Mouse (Mus musculus): Measurements from ENCODE around the gene Sept11. TPM values are rescaled to one million over a fixed set of nuclear protein-coding genes. Genes with fewer than 3 reads are reported as not detected.

Sept11 gene
- polyA plus RNA-seq, 1 experiment from 2014 or later: 176 TPM

DNA sequence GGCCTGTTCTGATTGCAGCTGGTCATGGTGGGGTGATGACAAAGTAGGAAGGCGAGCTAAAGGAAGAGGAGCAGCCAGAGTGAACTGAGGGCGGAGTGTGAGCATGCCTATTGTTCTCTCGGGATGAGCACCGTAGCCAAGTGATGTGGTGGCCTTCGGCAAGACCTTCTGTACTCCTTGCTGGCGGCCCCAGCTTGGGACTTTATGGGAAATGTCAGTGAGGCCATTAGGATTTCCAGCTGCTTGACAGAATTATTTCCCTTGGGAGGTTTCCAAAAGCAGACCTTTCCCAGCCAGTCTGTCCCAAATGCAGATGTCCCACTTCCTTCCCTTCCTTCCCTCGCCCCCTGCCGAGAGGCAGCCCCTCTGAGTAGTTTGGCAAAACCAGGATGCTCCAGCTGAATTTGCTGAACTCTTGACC is 8.1 kb downstream of the Sept11 start:
- H3K4me3 ChIP-seq (ENCODE audit: low read depth, low read length): no peak overlapping the region
- peak overlapping the region; percentile 69; the same call in 1 of the 2 replicates for H3K27ac ChIP-seq (ENCODE audit: low read length)
- H3K9ac ChIP-seq (replicated peaks; ENCODE audit: low read depth, low read length): no peak overlapping the region
- ATAC-seq (ENCODE audit: insufficient number of reproducible peaks, insufficient read depth, low FRiP score, low read depth): no peak; the same call in 1 of the 2 replicates
- no peaks in the 10 kb centered on the region for H3K9me3 ChIP-seq (ENCODE audit: control insufficient read depth, low read depth, low read length)
- H3K4me2 ChIP-seq (replicated peaks; ENCODE audit: low read depth, low read length): no peak overlapping the region; the same call in 1 of the 2 replicates
- H3K36me3 ChIP-seq (ENCODE audit: control insufficient read depth, insufficient read depth, low read length): no peaks in the 10 kb centered on the region; the same call in none of the 2 replicates
- 37% methylated on average over 8 of the region's 8 CpGs for WGBS
- H3K4me1 ChIP-seq (ENCODE audit: control insufficient read depth, insufficient read depth, low read length): peaks cover 54% of the 10 kb centered on the region
- H3K27me3 ChIP-seq (ENCODE audit: control insufficient read depth, insufficient read depth, low read length): no peaks in the 10 kb centered on the region

DNA sequence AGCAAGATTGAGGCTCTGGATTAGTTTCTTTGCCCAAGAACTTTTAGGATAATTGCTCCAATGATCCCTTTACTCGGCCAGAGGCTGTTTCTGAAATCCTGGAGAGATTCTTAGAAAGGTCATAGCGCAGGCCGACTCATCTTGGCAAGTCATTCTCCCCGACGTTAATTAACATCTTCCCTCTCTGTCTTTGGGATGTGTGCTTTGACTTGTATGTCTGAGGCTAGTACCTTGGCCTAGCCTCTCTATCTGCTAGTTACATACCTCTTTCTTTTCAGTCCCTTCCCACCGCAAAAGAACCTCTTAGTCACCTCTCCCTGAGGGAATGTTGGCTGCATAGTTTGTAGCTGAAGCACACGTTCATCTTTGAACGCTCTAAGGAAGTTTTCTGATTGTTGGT is 10.4 kb downstream of the Sept11 start:
- H3K9me3 ChIP-seq (ENCODE audit: control insufficient read depth, low read depth, low read length): no peaks in the 10 kb centered on the region
- H3K27ac ChIP-seq (ENCODE audit: low read length): no peak overlapping the region
- H3K4me3 ChIP-seq (ENCODE audit: low read depth, low read length): no peak overlapping the region
- H3K4me1 ChIP-seq (ENCODE audit: control insufficient read depth, insufficient read depth, low read length): peaks cover 35% of the 10 kb centered on the region
- WGBS: 71% methylated on average over 8 of the region's 8 CpGs
- H3K4me2 ChIP-seq (replicated peaks; ENCODE audit: low read depth, low read length): no peak overlapping the region
- H3K27me3 ChIP-seq (ENCODE audit: control insufficient read depth, insufficient read depth, low read length): no peaks in the 10 kb centered on the region
- H3K9ac ChIP-seq (replicated peaks; ENCODE audit: low read depth, low read length): no peak overlapping the region
- ATAC-seq (ENCODE audit: insufficient number of reproducible peaks, insufficient read depth, low FRiP score, low read depth): no peak
- H3K36me3 ChIP-seq (ENCODE audit: control insufficient read depth, insufficient read depth, low read length): no peaks in the 10 kb centered on the region; the same call in none of the 2 replicates

DNA sequence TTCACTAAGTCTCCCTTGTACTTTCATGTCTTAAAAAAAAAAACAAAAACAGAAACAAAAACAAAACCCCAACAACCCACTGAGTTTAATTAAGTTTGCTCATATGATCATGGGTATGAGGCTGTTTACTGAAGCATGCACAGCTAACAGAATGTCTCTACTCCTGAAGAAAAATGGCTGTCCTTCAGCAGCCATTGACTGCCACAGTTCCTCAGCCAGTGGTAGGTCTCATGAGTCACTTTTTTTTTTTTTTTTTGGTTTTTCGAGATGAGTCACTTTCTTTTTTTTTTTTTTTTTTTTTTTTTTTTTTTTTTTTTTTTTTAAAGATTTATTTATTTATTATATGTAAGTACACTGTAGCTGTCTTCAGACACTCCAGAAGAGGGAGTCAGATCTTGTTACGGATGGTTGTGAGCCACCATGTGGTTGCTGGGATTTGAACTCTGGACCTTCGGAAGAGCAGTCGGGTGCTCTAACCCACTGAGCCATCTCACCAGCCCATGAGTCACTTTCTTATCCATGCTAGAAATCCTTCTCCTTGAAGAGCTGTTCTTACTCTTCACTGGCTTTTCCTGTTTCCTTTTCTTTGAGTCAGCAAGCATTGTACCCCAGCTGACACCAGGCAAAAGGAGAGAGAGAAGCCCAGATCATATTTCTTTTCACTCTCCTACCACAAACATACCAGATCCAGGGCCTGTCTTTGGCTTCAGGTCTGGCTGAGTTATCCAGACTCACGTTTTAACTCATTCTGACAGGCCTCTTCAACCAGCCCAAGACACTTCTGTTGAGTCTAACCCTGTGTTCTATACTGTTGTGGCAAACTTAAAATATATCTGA is 12.0 kb downstream of the Sept11 start:
- no peaks in the 10 kb centered on the region for H3K9me3 ChIP-seq (ENCODE audit: control insufficient read depth, low read depth, low read length)
- WGBS: 67% methylated on average over 4 of the region's 5 CpGs
- H3K27ac ChIP-seq (ENCODE audit: low read length): no peak overlapping the region
- H3K27me3 ChIP-seq (ENCODE audit: control insufficient read depth, insufficient read depth, low read length): no peaks in the 10 kb centered on the region
- no peak overlapping the region for H3K4me2 ChIP-seq (replicated peaks; ENCODE audit: low read depth, low read length)
- H3K36me3 ChIP-seq (ENCODE audit: control insufficient read depth, insufficient read depth, low read length): no peaks in the 10 kb centered on the region; the same call in none of the 2 replicates
- H3K4me1 ChIP-seq (ENCODE audit: control insufficient read depth, insufficient read depth, low read length): peaks cover 24% of the 10 kb centered on the region
- ATAC-seq (ENCODE audit: insufficient number of reproducible peaks, insufficient read depth, low FRiP score, low read depth): no peak
- no peak overlapping the region for H3K9ac ChIP-seq (replicated peaks; ENCODE audit: low read depth, low read length)
- no peak overlapping the region for H3K4me3 ChIP-seq (ENCODE audit: low read depth, low read length)

DNA sequence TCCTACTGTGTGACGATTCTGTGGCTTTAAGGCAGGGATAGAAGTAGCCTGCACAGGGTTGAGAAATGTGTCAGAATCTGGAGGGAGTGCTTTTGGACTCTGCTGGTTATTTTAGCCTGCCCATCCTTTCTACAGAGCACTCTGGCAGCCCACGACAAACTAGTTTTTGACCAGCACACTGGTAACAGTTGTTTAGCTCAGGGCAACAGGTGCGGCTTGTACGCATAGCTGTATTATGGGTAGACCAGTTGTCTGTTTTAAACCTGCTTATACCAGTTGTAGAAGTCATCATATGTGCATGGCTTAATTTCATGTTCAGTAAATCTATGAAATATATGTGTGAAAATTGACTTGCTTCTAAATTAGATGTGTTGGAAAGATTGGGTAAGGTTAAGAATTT is 12.8 kb downstream of the Sept11 start:
- no peaks in the 10 kb centered on the region; the same call in none of the 2 replicates for H3K36me3 ChIP-seq (ENCODE audit: control insufficient read depth, insufficient read depth, low read length)
- no peak overlapping the region for H3K9ac ChIP-seq (replicated peaks; ENCODE audit: low read depth, low read length)
- H3K4me1 ChIP-seq (ENCODE audit: control insufficient read depth, insufficient read depth, low read length): peaks cover 18% of the 10 kb centered on the region
- no peak overlapping the region for H3K4me2 ChIP-seq (replicated peaks; ENCODE audit: low read depth, low read length)
- no peak overlapping the region for H3K4me3 ChIP-seq (ENCODE audit: low read depth, low read length)
- WGBS: 91% methylated on average over 4 of the region's 4 CpGs
- H3K9me3 ChIP-seq (ENCODE audit: control insufficient read depth, low read depth, low read length): no peaks in the 10 kb centered on the region
- H3K27ac ChIP-seq (ENCODE audit: low read length): no peak overlapping the region
- H3K27me3 ChIP-seq (ENCODE audit: control insufficient read depth, insufficient read depth, low read length): no peaks in the 10 kb centered on the region
- no peak for ATAC-seq (ENCODE audit: insufficient number of reproducible peaks, insufficient read depth, low FRiP score, low read depth)

DNA sequence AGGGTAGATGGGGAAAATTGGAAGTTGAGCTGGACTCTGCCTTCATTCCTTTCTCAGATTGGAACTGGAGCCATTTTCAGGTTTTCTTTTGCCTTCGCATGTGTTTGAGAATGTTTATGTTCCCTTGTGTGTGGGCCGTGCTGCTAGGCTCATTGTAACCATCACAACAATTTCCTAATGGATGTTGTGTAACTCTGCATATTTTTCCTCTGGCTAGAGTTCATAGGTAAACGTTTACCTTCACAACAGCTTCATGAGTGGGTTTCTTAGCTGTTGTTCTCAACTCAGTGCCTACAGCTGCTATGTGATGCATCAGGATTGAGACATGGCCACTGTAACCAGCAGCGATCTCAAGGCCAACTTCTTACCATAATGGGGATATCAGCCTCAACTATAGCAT is 15.5 kb downstream of the Sept11 start:
- Histone ChIP-seq H3K9ac (replicated peaks; ENCODE audit: low read depth, low read length) (no peak overlapping the region), H3K27me3 (ENCODE audit: control insufficient read depth, insufficient read depth, low read length) (no peaks in the 10 kb centered on the region), H3K9me3 (ENCODE audit: control insufficient read depth, low read depth, low read length) (no peaks in the 10 kb centered on the region), H3K27ac (ENCODE audit: low read length) (no peak overlapping the region), H3K4me3 (ENCODE audit: low read depth, low read length) (no peak overlapping the region), H3K4me1 (ENCODE audit: control insufficient read depth, insufficient read depth, low read length) (peaks cover 5% of the 10 kb centered on the region), H3K36me3 (ENCODE audit: control insufficient read depth, insufficient read depth, low read length) (peaks cover 4% of the 10 kb centered on the region), H3K4me2 (replicated peaks; ENCODE audit: low read depth, low read length) (no peak overlapping the region)
- no peak for ATAC-seq (ENCODE audit: insufficient number of reproducible peaks, insufficient read depth, low FRiP score, low read depth)
- WGBS: 72% methylated on average over 4 of the region's 4 CpGs

DNA sequence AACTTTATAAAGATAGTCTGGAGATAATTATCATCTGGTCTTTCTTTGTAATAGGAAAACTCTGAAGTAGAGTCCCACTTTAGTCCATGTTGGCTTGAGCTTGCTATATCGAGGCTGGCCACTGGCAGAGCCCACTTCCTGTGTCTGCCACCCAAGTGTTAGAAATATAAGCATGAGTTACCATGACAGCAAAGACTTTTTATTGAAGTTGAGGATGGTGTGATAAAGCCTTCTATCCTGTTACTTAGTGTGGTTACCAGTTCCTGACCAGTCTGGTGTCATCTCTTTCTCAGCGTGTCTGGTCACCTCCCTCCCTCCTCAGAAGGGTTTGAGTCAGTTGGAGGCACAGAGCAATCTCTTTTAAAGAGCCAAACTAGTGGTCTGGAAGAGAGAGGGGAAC is 16.3 kb downstream of the Sept11 start:
- H3K27ac ChIP-seq (ENCODE audit: low read length): no peak overlapping the region
- H3K9ac ChIP-seq (replicated peaks; ENCODE audit: low read depth, low read length): no peak overlapping the region
- no peak overlapping the region for H3K4me2 ChIP-seq (replicated peaks; ENCODE audit: low read depth, low read length)
- ATAC-seq (ENCODE audit: insufficient number of reproducible peaks, insufficient read depth, low FRiP score, low read depth): no peak
- peaks cover 4% of the 10 kb centered on the region for H3K36me3 ChIP-seq (ENCODE audit: control insufficient read depth, insufficient read depth, low read length)
- no peaks in the 10 kb centered on the region for H3K9me3 ChIP-seq (ENCODE audit: control insufficient read depth, low read depth, low read length)
- no peak overlapping the region for H3K4me3 ChIP-seq (ENCODE audit: low read depth, low read length)
- no peaks in the 10 kb centered on the region for H3K27me3 ChIP-seq (ENCODE audit: control insufficient read depth, insufficient read depth, low read length)
- WGBS: 72% methylated on average over 2 of the region's 2 CpGs
- peaks cover 10% of the 10 kb centered on the region for H3K4me1 ChIP-seq (ENCODE audit: control insufficient read depth, insufficient read depth, low read length)

DNA sequence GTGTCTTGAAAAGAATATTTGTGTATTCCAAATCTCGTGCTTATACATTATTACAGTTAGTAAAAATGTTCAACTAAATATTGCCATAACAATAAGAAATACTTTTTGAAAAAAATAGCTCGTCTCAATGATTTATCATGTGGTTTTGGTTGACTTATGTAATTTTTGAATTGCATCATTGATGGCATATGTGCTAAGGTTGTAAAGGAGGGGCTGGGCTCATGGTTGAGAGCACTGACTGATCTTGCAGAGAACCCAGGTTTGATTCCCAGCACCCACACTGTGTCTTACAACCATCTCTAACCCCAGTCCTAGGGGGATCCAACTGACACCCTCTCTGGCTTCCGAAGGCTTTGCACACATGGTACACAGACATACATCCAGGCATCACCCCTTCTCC is 19.1 kb downstream of the Sept11 start:
- Histone ChIP-seq H3K4me3 (ENCODE audit: low read depth, low read length) (no peak overlapping the region), H3K27ac (ENCODE audit: low read length) (no peak overlapping the region)

DNA sequence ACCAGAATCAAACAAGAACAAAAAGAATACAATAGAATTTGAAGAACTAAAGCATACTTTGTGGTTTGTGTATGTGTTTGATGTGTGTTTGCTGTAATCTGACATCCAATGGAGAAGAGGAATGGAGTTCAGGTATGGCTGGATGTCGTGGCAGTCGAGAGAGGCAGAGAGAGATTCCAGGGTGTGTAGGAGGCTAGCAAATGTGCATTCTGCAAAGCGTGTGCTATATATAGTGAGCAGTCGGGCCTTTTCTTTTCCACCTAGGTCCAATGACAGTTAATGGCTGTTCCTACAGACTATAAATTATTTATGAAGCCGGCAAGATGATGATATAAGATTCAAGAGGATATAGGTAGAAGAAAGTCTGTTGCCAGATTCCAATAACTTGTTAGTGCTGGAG is 20.3 kb downstream of the Sept11 start:
- Histone ChIP-seq H3K36me3 (ENCODE audit: control insufficient read depth, insufficient read depth, low read length) (peaks cover 4% of the 10 kb centered on the region; the same call in 1 of the 2 replicates), H3K9ac (replicated peaks; ENCODE audit: low read depth, low read length) (no peak overlapping the region), H3K4me2 (replicated peaks; ENCODE audit: low read depth, low read length) (no peak overlapping the region), H3K27ac (ENCODE audit: low read length) (no peak overlapping the region), H3K4me1 (ENCODE audit: control insufficient read depth, insufficient read depth, low read length) (peaks cover 23% of the 10 kb centered on the region), H3K27me3 (ENCODE audit: control insufficient read depth, insufficient read depth, low read length) (no peaks in the 10 kb centered on the region), H3K4me3 (ENCODE audit: low read depth, low read length) (no peak overlapping the region), H3K9me3 (ENCODE audit: control insufficient read depth, low read depth, low read length) (no peaks in the 10 kb centered on the region)
- no peak for ATAC-seq (ENCODE audit: insufficient number of reproducible peaks, insufficient read depth, low FRiP score, low read depth)
- WGBS: 83% methylated on average over 5 of the region's 5 CpGs

More for the DNA sequence above, 19.1 kb downstream of the Sept11 start:
- WGBS: 90% methylated on average over 3 of the region's 3 CpGs
- no peak for ATAC-seq (ENCODE audit: insufficient number of reproducible peaks, insufficient read depth, low FRiP score, low read depth)
- Histone ChIP-seq H3K27me3 (ENCODE audit: control insufficient read depth, insufficient read depth, low read length) (no peaks in the 10 kb centered on the region), H3K4me2 (replicated peaks; ENCODE audit: low read depth, low read length) (no peak overlapping the region), H3K4me1 (ENCODE audit: control insufficient read depth, insufficient read depth, low read length) (peaks cover 22% of the 10 kb centered on the region), H3K9me3 (ENCODE audit: control insufficient read depth, low read depth, low read length) (no peaks in the 10 kb centered on the region), H3K9ac (replicated peaks; ENCODE audit: low read depth, low read length) (no peak overlapping the region), H3K36me3 (ENCODE audit: control insufficient read depth, insufficient read depth, low read length) (peaks cover 4% of the 10 kb centered on the region; the same call in 1 of the 2 replicates)
